Mouse (Mus musculus): Measurements from ENCODE around the gene Tada3.
A peak's percentile ranks its signal among the peaks of the same experiment; 100 is the strongest.

Tada3 gene

GRCm38 (mm10) chr6:113386025-113386424 lies 8.3 kb upstream of the Tada3 start:
- no peak for DNase-seq (ENCODE audit: low spot score)

- DNase-seq (ENCODE audit: low spot score) = no peak
These were observed 7.6 kb upstream of the Tada3 start for GRCm38 (mm10) chr6:113385160-113385714.

- no peak for DNase-seq (ENCODE audit: low spot score)
These were observed 6.8 kb upstream of the Tada3 start for GRCm38 (mm10) chr6:113384351-113384927.

GRCm38 (mm10) chr6:113380480-113380879 lies 2.8 kb upstream of the Tada3 start:
- DNase-seq (ENCODE audit: low spot score) = no peak

- DNase-seq (ENCODE audit: low spot score) = no peak
These were observed 1.6 kb upstream of the Tada3 start for GRCm38 (mm10) chr6:113379246-113379645.

GRCm38 (mm10) chr6:113377172-113377495 lies 549 bp downstream of the Tada3 start:
- no peak for DNase-seq (ENCODE audit: low spot score)

GRCm38 (mm10) chr6:113373491-113373890 lies 4.2 kb downstream of the Tada3 start:
- no peak for DNase-seq (ENCODE audit: low spot score)

GRCm38 (mm10) chr6:113370194-113370929 lies 7.3 kb downstream of the Tada3 start:
- no peak for DNase-seq (ENCODE audit: low spot score)

- DNase-seq (ENCODE audit: low spot score) = no peak
These were observed 9.1 kb downstream of the Tada3 start for GRCm38 (mm10) chr6:113368577-113368976.

- DNase-seq (ENCODE audit: low spot score) = no peak
These were observed 9.6 kb downstream of the Tada3 start for GRCm38 (mm10) chr6:113368124-113368523.

- no peak for DNase-seq (ENCODE audit: low spot score)
These were observed 10.1 kb downstream of the Tada3 start for GRCm38 (mm10) chr6:113367574-113367973.

GRCm38 (mm10) chr6:113366639-113367038 lies 11.0 kb downstream of the Tada3 start:
- no peak for DNase-seq (ENCODE audit: low spot score)

- no peak for DNase-seq (ENCODE audit: low spot score)
These were observed 13.1 kb downstream of the Tada3 start for GRCm38 (mm10) chr6:113364518-113365135.

GRCm38 (mm10) chr6:113362241-113362640 lies 15.4 kb downstream of the Tada3 start:
- no peak for DNase-seq (ENCODE audit: low spot score)

- no peak for DNase-seq (ENCODE audit: low spot score)
These were observed 16.2 kb downstream of the Tada3 start for GRCm38 (mm10) chr6:113361476-113361875.

- DNase-seq (ENCODE audit: low spot score) = no peak
These were observed 24.0 kb downstream of the Tada3 start for GRCm38 (mm10) chr6:113353696-113354095.

- no peak for DNase-seq (ENCODE audit: low spot score)
These were observed 24.9 kb downstream of the Tada3 start for GRCm38 (mm10) chr6:113352820-113353219.

- no peak for DNase-seq (ENCODE audit: low spot score)
These were observed 26.0 kb downstream of the Tada3 start for GRCm38 (mm10) chr6:113351653-113352052.

- DNase-seq (ENCODE audit: low spot score) = no peak
These were observed 26.5 kb downstream of the Tada3 start for GRCm38 (mm10) chr6:113351161-113351560.

- DNase-seq (ENCODE audit: low spot score) = no peak
These were observed 27.1 kb downstream of the Tada3 start for GRCm38 (mm10) chr6:113350538-113350937.

- DNase-seq (ENCODE audit: low spot score) = no peak
These were observed 30.8 kb downstream of the Tada3 start for GRCm38 (mm10) chr6:113346897-113347296.

- DNase-seq (ENCODE audit: low spot score) = peak; percentile 21
These were observed 33.4 kb downstream of the Tada3 start for GRCm38 (mm10) chr6:113344321-113344720.
